Mouse (Mus musculus) adrenal gland, adult (tissue): Measurements from ENCODE around the gene Pramef8.
A peak's percentile ranks its signal among the peaks of the same experiment; 100 is the strongest.
"Not testable (repeated sequence)": the region's sequence is repeated elsewhere in the genome, so short reads cannot be mapped to it uniquely, and the experiment has no call there.

ENCODE experiments used
- DNase-seq, 2 experiments: peaks; one replicate each; pipeline ENCODE4 v3.0.0; 2022 to 2023; ENCODE audit warnings: low spot score in 1 of 2; ENCODE audit not compliant: inconsistent age in 2 of 2

Gene Pramef8

DNA sequence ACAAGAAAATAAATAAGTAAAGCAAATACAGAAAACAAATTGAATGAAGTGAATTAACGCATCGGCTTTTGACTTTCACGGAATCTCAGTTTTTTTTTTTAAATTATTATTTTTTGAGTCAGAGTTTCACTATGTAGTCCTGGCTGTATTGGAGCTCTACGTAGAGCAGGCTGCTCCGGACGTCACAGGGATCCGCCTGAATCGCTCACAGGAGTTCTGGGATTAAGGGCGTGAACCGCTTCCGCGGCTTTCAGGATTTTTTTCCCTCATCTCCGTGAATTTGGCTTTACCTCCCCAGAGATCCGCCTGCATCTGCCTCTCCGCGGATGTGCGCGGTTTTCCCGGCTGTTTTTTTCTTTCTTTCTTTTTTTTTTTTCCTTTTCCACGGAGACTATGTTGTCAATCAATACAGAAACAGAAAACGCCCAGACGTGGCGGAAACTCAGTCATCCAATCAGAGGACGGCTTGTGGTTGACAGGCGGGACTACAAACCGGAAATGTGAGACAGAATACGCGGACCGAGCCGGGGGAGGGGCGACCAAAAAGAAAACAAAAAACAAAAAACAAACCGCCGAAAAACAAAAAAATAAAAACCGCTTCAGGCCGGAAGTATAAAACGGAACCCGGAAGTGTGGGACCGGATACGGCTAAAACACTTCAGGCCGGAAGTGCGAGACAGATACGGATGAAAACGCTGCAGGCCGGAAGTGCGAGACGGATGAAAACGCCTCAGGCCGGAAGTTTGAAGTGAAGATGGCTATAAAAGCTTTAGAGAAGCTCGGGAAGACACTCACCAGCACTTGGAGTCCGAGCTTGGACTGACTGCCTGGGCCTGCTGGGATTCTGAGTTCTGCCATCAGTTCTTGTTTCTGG, at the start of gene Pramef8:
Gene Pramef8, plus strand, starts transcription at position 208 of the 874 bp plus-strand sequence.
- DNase-seq = peak; percentile 92 to 99

DNA sequence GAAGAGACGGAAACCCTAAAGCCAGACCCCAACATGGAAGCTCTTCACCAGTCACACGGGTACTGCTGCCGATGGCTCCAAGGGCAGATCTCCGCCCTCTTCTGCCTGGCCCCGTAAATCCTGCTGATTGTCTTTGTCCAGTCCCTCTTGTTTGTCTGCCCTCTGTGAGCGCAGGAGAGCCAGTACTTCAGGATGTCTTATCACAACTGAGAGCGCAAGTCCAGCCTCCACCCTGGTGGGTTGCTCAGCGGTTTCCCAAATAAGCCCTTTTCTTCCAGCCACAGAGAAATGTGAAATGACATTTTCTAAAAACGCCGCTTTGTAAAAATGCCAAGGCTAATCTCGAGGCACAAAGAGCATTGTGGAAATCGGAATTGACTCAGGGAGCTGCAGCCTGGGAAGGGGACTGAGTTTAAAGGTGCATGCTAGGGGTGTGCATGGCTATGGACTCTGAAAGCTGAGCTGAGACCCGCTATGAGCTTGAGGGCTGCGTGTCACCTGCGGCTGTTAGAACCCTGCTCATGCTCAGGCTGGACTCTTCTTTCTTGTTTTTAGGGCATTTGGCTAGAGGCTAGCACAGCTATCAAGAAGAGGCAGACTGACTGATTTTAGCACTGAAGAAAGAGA, 45.7 kb upstream of the Pramef8 start:
- DNase-seq = peak; percentile 37 to 82

- DNase-seq = no peak
Measured at GRCm38 (mm10) chr4:143379480-143379879, 32.7 kb upstream of the Pramef8 start.

GRCm38 (mm10) chr4:143379931-143380715, 32.1 kb upstream of the Pramef8 start:
- DNase-seq = peak in 1 of 2 experiments; percentile 56

GRCm38 (mm10) chr4:143380716-143381004, 31.6 kb upstream of the Pramef8 start:
- DNase-seq = peak in 1 of 2 experiments; percentile 69

DNA sequence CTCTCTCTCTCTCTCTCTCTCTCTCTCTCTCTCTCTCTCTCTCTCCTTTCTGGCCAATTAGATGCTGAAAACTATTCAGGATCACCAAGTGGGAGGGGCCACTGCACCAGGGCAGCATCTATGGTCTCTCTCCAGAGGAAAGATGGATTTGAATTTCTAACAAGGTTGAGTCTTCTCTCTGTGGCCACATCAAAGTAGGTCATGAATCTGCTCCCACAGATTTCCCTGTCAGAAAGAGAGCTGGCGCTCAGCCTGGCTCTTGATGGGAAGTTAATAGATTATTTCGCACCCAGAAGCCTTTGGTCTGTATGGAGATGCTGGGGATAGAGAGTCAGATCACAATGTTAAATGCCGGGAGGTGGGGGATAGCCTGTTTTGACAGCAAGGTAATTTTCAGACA, 30.1 kb upstream of the Pramef8 start:
- no peak for DNase-seq

DNA sequence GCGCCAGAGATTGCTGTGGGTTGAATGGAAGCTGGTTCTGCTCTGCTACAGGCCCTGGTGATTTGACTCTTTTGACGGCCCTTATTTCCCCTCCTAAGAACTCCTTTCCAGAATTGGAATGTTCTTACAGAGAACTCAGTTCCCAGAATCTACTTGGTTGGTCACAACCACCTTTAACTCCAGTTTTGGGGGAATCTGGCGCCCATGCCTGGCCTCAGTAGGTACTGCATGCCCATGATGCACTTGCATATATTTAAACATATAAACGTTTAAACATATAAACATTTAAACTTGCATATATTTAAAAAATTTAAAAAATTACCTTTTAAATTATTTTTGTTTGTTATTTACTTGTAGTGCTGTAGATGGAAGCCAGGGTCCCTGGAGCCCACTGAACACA, 28.6 kb upstream of the Pramef8 start:
- DNase-seq = no peak

DNA sequence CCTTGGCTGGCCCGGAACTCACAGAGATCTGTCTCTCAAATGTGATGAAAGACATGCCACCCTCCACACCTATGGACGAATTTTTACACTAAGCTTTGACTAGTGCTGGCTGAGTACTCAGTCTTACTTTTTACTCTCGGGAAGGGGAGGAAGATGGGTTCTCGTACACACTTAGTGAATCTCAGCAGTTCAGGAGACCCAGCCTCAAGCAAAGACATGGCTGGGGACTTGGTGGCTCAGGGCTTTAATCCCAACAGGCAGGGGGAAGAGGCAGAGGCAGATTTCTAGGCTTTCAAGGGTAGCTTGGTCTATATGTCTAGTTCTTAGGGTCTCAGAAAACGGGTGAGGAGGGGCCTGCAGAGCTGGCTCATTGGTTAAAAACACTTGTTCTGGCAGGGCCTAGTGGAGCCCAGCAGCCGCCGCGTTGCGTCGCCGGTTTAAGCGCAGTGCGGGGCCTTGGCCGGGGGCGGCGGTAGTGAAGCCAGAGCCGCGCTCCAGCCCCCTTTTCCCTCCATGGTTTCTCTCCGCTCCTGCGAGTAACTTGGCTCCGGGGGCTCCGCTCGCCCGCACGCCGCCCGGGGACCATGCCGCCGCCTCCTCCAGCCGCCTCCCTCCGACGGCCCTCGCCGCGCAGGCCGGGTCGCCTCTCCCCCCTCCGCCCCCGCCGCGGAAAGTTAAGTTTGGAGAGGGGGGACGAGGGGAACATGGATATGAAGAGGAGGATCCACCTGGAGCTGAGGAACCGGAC, 23.1 kb upstream of the Pramef8 start:
- DNase-seq = peak; percentile 33 to 70

- DNase-seq = no peak
Measured at GRCm38 (mm10) chr4:143394181-143394580, 18.0 kb upstream of the Pramef8 start, which contains the start of gene Pramel1. Gene Pramel1, plus strand, starts transcription at chr4:143394428.

DNA sequence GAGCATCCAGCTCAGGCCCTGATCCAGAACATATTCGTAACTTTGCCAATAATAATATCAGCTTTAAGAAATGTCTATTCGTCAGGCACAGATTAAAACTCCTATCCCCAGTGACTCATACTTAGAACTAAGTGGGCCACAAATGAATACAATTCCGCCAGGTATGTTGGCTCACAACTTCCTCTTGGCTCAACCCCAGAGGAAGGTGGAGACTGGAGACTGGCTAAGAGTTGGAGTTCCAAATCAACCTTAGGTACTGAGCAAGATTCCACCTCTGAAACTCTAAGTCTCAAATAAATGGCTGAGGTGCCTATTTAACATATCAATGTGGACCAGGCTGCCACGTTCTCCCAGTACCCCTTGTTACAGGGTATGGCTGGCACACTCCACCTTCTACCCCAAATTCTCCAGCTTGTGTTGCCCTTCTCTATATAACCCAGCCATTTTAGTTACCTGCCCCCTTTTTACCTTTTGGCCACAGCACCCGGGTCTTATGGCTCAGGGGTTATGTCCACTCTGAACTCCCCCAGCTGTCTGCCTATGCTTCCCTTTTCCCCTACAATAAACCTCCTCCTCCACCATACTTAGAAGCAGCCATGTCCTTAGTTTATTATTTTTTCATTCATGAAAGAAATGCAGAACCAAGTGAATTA, 534 bp upstream of the Pramef8 start:
- DNase-seq = peak; percentile 17 to 57

DNA sequence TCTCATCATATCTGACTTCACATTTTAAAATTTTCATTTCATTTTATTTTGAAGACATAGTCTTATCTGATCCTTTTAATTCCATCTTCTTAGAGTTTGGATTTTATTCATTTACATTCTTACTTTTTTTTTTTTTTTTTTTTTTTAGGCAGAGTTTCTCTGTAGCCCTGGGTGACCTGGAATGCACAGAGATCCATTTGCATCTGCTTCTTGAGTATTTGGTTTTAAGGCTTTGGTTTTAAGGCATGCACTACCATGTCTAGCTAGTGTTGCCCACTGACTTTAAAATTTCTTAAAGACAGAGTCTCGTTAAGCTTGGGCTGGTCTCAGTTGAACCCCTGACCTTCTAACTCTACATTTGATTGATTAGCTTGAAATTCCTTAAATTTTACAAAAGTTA, 1.4 kb downstream of the Pramef8 start:
- DNase-seq = no peak

GRCm38 (mm10) chr4:143414121-143414520, 1.9 kb downstream of the Pramef8 start:
- peak in 1 of 2 experiments; percentile 25 for DNase-seq

- not testable (repeated sequence) for DNase-seq
Measured at GRCm38 (mm10) chr4:143426770-143427169, 14.5 kb downstream of the Pramef8 start.

- DNase-seq = no peak
Measured at GRCm38 (mm10) chr4:143450224-143450623, 38.0 kb downstream of the Pramef8 start, which contains the start of gene Oog4. Gene Oog4, minus strand, starts transcription at chr4:143450324.
